Mouse (Mus musculus): ENCODE results near the gene Kazn. TPM values are rescaled to one million over a fixed set of nuclear protein-coding genes. Genes with fewer than 3 reads are reported as not detected.

The Kazn gene
- total and polyA plus RNA-seq, 3 experiments: 0.11 TPM; not detected in 2

DNA sequence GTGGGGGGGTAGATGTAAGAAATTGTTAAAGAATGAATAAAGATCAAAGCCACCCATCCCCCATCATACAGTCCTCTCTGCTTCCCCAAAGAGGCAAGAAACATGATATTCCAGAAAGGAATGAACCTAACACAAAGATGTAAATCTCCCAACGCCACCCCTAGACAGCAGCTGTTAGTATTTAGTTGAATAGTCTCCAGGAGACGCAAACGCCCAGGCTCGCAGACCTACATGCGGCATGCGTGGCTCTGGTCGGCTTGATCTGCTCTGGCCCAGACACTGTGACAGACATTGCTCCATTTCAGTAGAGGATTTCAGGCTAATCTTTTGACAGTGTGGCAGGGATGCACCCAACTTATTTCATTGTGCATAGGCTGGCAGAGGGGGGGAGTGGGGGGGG is 120.7 kb downstream of the Kazn start:
- H3K27me3 ChIP-seq (ENCODE audit: insufficient read depth, low read length): no peaks in the 10 kb centered on the region; the same call in 1 of the 2 replicates
- TF ChIP-seq GATA2 (IDR thresholded peaks at IDR 0.05; ENCODE audit: borderline replicate concordance, low read depth, low read length): no peak
- no peaks in the 10 kb centered on the region for H3K36me3 ChIP-seq (replicated peaks)
- no peak for ATAC-seq (ENCODE audit: extremely low read depth, insufficient number of reproducible peaks, low FRiP score, poor library complexity, severe bottlenecking)
- H3K4me3 ChIP-seq (ENCODE audit: low read depth, low read length): no peak overlapping the region
- H3K9me3 ChIP-seq (replicated peaks): peaks cover 87% of the 10 kb centered on the region
- no peaks in the 10 kb centered on the region for H3K4me1 ChIP-seq (ENCODE audit: insufficient read depth, low read depth, low read length)
- DNase-seq (ENCODE audit: low spot score): no peak

DNA sequence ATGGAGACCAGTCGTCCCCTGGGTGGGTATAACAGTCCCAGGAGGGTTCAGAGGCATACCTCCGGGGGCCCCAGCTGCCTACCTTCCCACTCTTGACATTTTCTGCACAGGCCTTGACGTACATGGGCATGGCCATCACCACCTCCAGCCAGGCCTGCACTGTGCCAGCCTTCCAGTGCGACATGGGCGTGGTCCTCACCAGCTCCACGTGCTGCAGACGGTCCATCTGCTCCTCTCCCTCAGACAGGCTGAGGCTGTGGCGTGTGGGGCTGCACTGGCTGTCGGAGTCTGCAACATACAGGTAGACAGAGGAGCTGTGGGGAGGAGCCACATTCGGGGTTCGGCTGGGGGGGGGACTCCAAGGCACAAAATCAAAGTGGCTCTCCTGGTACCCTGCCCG is 121.2 kb downstream of the Kazn start:
- peak overlapping the region; percentile 49; the same call in 1 of the 2 replicates for H3K4me3 ChIP-seq (ENCODE audit: low read depth, low read length)
- H3K27me3 ChIP-seq (ENCODE audit: insufficient read depth, low read length): no peaks in the 10 kb centered on the region; the same call in 1 of the 2 replicates
- peaks cover 90% of the 10 kb centered on the region for H3K9me3 ChIP-seq (replicated peaks)
- TF ChIP-seq GATA1 (IDR thresholded peaks at IDR 0.05; ENCODE audit: borderline replicate concordance, low read length) (no peak), POLR2AphosphoS5 (IDR thresholded peaks at IDR 0.05; ENCODE audit: insufficient replicate concordance, low read depth, low read length) (no peak), TAL1 (conservative IDR thresholded peaks at IDR 0.05; ENCODE audit: low read depth, low read length) (no peak), GATA2 (IDR thresholded peaks at IDR 0.05; ENCODE audit: borderline replicate concordance, low read depth, low read length) (no peak), CTCF (IDR thresholded peaks at IDR 0.05; ENCODE audit: low read depth, low read length) (no peak)
- DNase-seq (ENCODE audit: low spot score) (no peak), ATAC-seq (ENCODE audit: extremely low read depth, insufficient number of reproducible peaks, low FRiP score, poor library complexity, severe bottlenecking) (no peak)
- H3K4me1 ChIP-seq (ENCODE audit: insufficient read depth, low read depth, low read length): no peaks in the 10 kb centered on the region
- no peaks in the 10 kb centered on the region for H3K36me3 ChIP-seq (replicated peaks)

GRCm38 (mm10) chr4:142113306-142113705 is 125.9 kb downstream of the Kazn start:
- no peak for TF ChIP-seq CTCF (IDR thresholded peaks at IDR 0.05; ENCODE audit: low read depth, low read length)
- TF ChIP-seq TAL1 (conservative IDR thresholded peaks at IDR 0.05; ENCODE audit: low read depth, low read length): no peak
- TF ChIP-seq POLR2AphosphoS5 (IDR thresholded peaks at IDR 0.05; ENCODE audit: insufficient replicate concordance, low read depth, low read length): no peak
- TF ChIP-seq GATA2 (IDR thresholded peaks at IDR 0.05; ENCODE audit: borderline replicate concordance, low read depth, low read length): no peak
- no peak for TF ChIP-seq GATA1 (IDR thresholded peaks at IDR 0.05; ENCODE audit: borderline replicate concordance, low read length)
- Histone ChIP-seq H3K9me3 (replicated peaks) (peaks cover 92% of the 10 kb centered on the region), H3K27me3 (ENCODE audit: insufficient read depth, low read length) (no peaks in the 10 kb centered on the region; the same call in 1 of the 2 replicates), H3K4me1 (ENCODE audit: insufficient read depth, low read depth, low read length) (no peaks in the 10 kb centered on the region), H3K36me3 (replicated peaks) (no peaks in the 10 kb centered on the region), H3K4me3 (ENCODE audit: low read depth, low read length) (no peak overlapping the region)
- ATAC-seq (ENCODE audit: extremely low read depth, insufficient number of reproducible peaks, low FRiP score, poor library complexity, severe bottlenecking): no peak
- DNase-seq (ENCODE audit: low spot score): no peak

DNA sequence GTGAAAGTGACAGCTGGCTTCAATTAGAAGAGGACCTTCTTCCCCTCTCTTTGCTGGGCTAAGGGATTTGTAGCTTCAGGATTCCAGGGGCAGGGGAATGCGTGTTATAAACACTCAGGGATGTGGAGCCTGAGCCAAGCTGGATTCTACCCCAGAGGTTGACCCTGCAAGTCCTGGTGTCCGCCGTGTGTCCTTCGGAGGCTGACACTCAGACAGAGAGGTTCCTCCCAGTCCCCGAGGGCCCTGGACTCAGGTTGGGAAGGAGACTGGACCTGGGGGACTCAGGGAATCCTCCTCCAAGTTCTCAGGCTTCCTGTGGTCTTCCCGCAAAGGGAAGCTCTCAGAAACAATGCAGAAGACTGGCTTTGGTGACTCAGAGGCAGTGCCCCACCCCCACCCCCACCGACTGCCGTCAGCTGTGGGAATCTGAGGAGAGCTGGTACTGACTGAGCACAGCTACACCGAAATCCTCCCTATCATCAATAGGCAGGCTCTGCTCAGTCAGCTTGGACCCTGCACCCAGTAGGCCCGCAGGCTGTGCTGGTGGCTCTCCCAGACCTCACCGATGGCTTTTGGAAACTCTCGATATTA is 136.0 kb downstream of the Kazn start:
- Histone ChIP-seq H3K27me3 (ENCODE audit: insufficient read depth, low read length) (no peaks in the 10 kb centered on the region), H3K36me3 (replicated peaks) (no peaks in the 10 kb centered on the region), H3K9me3 (replicated peaks) (peaks cover 96% of the 10 kb centered on the region), H3K4me3 (ENCODE audit: low read depth, low read length) (no peak overlapping the region), H3K4me1 (ENCODE audit: insufficient read depth, low read depth, low read length) (no peaks in the 10 kb centered on the region)
- no peak for ATAC-seq (ENCODE audit: extremely low read depth, insufficient number of reproducible peaks, low FRiP score, poor library complexity, severe bottlenecking)
- DNase-seq (ENCODE audit: low spot score): no peak
- TF ChIP-seq TAL1 (conservative IDR thresholded peaks at IDR 0.05; ENCODE audit: low read depth, low read length) (no peak), POLR2AphosphoS5 (IDR thresholded peaks at IDR 0.05; ENCODE audit: insufficient replicate concordance, low read depth, low read length) (no peak), GATA2 (IDR thresholded peaks at IDR 0.05; ENCODE audit: borderline replicate concordance, low read depth, low read length) (no peak), CTCF (IDR thresholded peaks at IDR 0.05; ENCODE audit: low read depth, low read length) (no peak), GATA1 (IDR thresholded peaks at IDR 0.05; ENCODE audit: borderline replicate concordance, low read length) (no peak)

DNA sequence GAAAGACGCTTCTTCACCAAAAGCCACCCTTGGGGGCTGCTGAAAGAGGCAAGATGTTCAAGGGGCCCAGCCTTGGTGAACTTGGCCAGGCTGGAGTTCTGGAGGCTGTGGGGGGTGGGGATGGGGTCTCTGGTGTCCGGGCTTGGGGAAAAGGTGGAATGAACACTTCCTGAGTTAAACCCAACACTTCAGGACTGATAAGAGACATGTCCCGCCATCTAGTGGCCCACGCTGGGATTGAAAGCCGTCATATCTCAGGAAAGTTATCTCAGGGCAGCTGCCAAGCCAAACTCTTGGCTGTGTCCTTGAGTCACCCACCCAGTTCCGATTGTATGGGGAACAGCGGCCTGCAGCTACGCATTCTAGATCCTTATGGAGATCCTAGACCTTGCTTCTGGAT is 140.9 kb downstream of the Kazn start:
- H3K4me1 ChIP-seq (ENCODE audit: insufficient read depth, low read depth, low read length): no peaks in the 10 kb centered on the region
- ATAC-seq (ENCODE audit: extremely low read depth, insufficient number of reproducible peaks, low FRiP score, poor library complexity, severe bottlenecking) (no peak), DNase-seq (ENCODE audit: low spot score) (no peak)
- no peak for TF ChIP-seq TAL1 (conservative IDR thresholded peaks at IDR 0.05; ENCODE audit: low read depth, low read length)
- TF ChIP-seq CTCF (IDR thresholded peaks at IDR 0.05; ENCODE audit: low read depth, low read length): no peak
- no peak for TF ChIP-seq GATA2 (IDR thresholded peaks at IDR 0.05; ENCODE audit: borderline replicate concordance, low read depth, low read length)
- TF ChIP-seq POLR2AphosphoS5 (IDR thresholded peaks at IDR 0.05; ENCODE audit: insufficient replicate concordance, low read depth, low read length): no peak
- TF ChIP-seq GATA1 (IDR thresholded peaks at IDR 0.05; ENCODE audit: borderline replicate concordance, low read length): no peak
- H3K36me3 ChIP-seq (replicated peaks): no peaks in the 10 kb centered on the region
- peaks cover 85% of the 10 kb centered on the region for H3K9me3 ChIP-seq (replicated peaks)
- H3K27me3 ChIP-seq (ENCODE audit: insufficient read depth, low read length): no peaks in the 10 kb centered on the region
- no peak overlapping the region for H3K4me3 ChIP-seq (ENCODE audit: low read depth, low read length)

DNA sequence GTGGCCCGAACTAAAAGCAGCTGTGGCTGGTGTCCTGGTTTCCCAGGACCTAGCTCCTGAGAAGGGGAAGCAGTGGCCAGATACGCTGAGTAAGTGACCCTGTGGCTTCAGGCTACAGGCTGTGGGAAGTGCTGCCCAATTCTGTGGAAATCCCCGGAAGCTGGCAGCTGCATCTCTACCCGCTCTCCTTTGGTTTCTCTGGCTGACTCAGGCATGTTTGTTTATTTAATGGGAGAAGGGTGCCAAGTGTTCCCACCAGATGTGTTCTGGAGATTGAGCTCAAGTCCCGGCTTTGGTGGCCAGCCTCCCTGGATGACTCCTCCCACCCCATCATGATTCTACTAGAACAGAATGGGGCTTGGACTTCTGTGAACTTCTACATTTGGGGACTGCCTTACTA is 141.3 kb downstream of the Kazn start:
- Histone ChIP-seq H3K9me3 (replicated peaks) (peaks cover 85% of the 10 kb centered on the region), H3K27me3 (ENCODE audit: insufficient read depth, low read length) (no peaks in the 10 kb centered on the region), H3K4me3 (ENCODE audit: low read depth, low read length) (no peak overlapping the region), H3K4me1 (ENCODE audit: insufficient read depth, low read depth, low read length) (no peaks in the 10 kb centered on the region), H3K36me3 (replicated peaks) (no peaks in the 10 kb centered on the region)
- no peak for TF ChIP-seq TAL1 (conservative IDR thresholded peaks at IDR 0.05; ENCODE audit: low read depth, low read length)
- TF ChIP-seq GATA2 (IDR thresholded peaks at IDR 0.05; ENCODE audit: borderline replicate concordance, low read depth, low read length): no peak
- TF ChIP-seq CTCF (IDR thresholded peaks at IDR 0.05; ENCODE audit: low read depth, low read length): no peak
- TF ChIP-seq GATA1 (IDR thresholded peaks at IDR 0.05; ENCODE audit: borderline replicate concordance, low read length): no peak
- no peak for TF ChIP-seq POLR2AphosphoS5 (IDR thresholded peaks at IDR 0.05; ENCODE audit: insufficient replicate concordance, low read depth, low read length)
- DNase-seq (ENCODE audit: low spot score): no peak
- no peak for ATAC-seq (ENCODE audit: extremely low read depth, insufficient number of reproducible peaks, low FRiP score, poor library complexity, severe bottlenecking)

All from G1E (cell line).